Mouse (Mus musculus) heart, postnatal 0 days (tissue): ENCODE results near the gene Rbms1. TPM values are rescaled to one million over a fixed set of nuclear protein-coding genes. Genes with fewer than 3 reads are reported as not detected.

ENCODE experiments used
- ATAC-seq: fragments of 200-750 bp; cut with Nextera tagmentation; 2 replicates; pipeline ENCODE4 v1.8.0; 2017; ENCODE audit warnings: low read depth, moderate number of reproducible peaks, moderate library complexity; ENCODE audit not compliant: insufficient read depth
- DNase-seq: peaks from one replicate; pipeline ENCODE4 v3.0.0-alpha.2; 2016; ENCODE audit warnings: low spot score
- H3K27ac ChIP-seq: fragments of 300-500 bp; sonication (generic); 2 replicates; pipeline ENCODE4 v1.5.1; 2014; ENCODE audit warnings: low read depth, mild to moderate bottlenecking
- H3K27me3 ChIP-seq: fragments of 300-500 bp; sonication (generic); 2 replicates; pipeline ENCODE4 v1.6.1; 2014; ENCODE audit warnings: low read length, mixed read lengths; ENCODE audit not compliant: control insufficient read depth, insufficient read depth
- H3K36me3 ChIP-seq: fragments of 300-500 bp; sonication (generic); replicated peaks from 2 replicates; pipeline ENCODE4 v1.6.1; 2014; ENCODE audit warnings: low read length, mixed read lengths; ENCODE audit not compliant: control insufficient read depth, insufficient read depth
- H3K4me1 ChIP-seq: fragments of 300-500 bp; sonication (generic); 2 replicates; pipeline ENCODE4 v1.6.1; 2014; ENCODE audit warnings: antibody characterized with exemption; ENCODE audit not compliant: control insufficient read depth, insufficient read depth
- H3K4me2 ChIP-seq: fragments of 300-500 bp; sonication (generic); 2 replicates; pipeline ENCODE4 v1.6.1; 2014; ENCODE audit warnings: low read depth, mild to moderate bottlenecking, low read length, moderate library complexity
- H3K4me3 ChIP-seq: fragments of 300-500 bp; sonication (generic); 2 replicates; pipeline ENCODE4 v1.5.1; 2014; ENCODE audit warnings: low read depth, low read length
- H3K9ac ChIP-seq: fragments of 300-500 bp; sonication (generic); replicated peaks from 2 replicates; pipeline ENCODE4 v1.6.1; 2014; ENCODE audit warnings: low read depth, low read length, mixed read lengths
- H3K9me3 ChIP-seq: fragments of 300-500 bp; sonication (generic); replicated peaks from 2 replicates; pipeline ENCODE4 v1.6.1; 2016; ENCODE audit warnings: low read length; ENCODE audit not compliant: control insufficient read depth
- CTCF ChIP-seq: IDR thresholded peaks from 2 replicates; pipeline ENCODE4 v1.5.1; 2016; ENCODE audit warnings: antibody characterized with exemption, control low read depth, low read depth
- EP300 ChIP-seq: IDR thresholded peaks from 2 replicates; pipeline ENCODE4 v1.6.1; 2016; ENCODE audit warnings: antibody characterized with exemption, low read depth
- WGBS: fragments of 180-500 bp; shearing (Covaris S2); extraction: QIAGEN DNeasy Blood & Tissue Kit; methylation state at CpG from one replicate; pipeline ENCODE4 v1.1.7; 2014; 5-methylcytosine and 5-hydroxymethylcytosine counted together
- polyA plus RNA-seq: library from polyadenylated mRNA; unstranded; fragments of >200 nt; fragmentation: Nextera tagmentation; extraction: Ambion mirVana; gene quantifications from 2 replicates; pipeline ENCODE4 v1.2.1, GENCODE M21; 2015
- total RNA-seq: library from RNA; depleted of rRNA; stranded (reverse); fragments of >200 nt; gene quantifications from 2 replicates; pipeline ENCODE4 v1.2.3, GENCODE M21; 2014; ENCODE audit warnings: low replicate concordance

Rbms1 gene
- total and polyA plus RNA-seq, 2 experiments from 2014 or later = 52.8 to 56.2 TPM

DNA sequence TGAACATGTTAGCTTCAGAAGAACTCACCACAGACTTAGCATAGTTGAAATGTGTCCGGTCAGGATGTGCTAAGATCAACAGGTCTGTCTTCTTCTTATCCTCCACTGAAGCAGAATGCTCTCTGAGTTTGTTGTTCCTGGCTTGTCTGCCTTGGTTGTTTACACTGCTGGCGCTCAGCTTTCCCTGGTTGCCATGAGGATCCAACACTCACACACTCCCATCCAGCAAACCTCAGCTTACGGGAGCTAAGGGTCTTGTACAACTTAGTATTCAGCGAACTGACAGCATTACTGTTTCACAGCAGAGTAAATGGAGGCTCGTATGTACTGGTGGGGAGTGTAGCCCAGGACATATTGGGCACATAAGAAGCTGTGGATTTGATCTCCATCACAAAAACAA lies 37.9 kb downstream of the Rbms1 start:
- WGBS = 64% methylated on average over 5 of the region's 5 CpGs
- DNase-seq (no peak), ATAC-seq (no peak)
- Histone ChIP-seq H3K9ac (no peak overlapping the region), H3K4me1 (peaks cover 56% of the 10 kb centered on the region), H3K27ac (peak overlapping the region; percentile 46), H3K36me3 (no peaks in the 10 kb centered on the region), H3K4me3 (no peak overlapping the region), H3K27me3 (no peaks in the 10 kb centered on the region), H3K9me3 (no peaks in the 10 kb centered on the region), H3K4me2 (no peak overlapping the region)
- TF ChIP-seq EP300 = no peak
- no peak for TF ChIP-seq CTCF

DNA sequence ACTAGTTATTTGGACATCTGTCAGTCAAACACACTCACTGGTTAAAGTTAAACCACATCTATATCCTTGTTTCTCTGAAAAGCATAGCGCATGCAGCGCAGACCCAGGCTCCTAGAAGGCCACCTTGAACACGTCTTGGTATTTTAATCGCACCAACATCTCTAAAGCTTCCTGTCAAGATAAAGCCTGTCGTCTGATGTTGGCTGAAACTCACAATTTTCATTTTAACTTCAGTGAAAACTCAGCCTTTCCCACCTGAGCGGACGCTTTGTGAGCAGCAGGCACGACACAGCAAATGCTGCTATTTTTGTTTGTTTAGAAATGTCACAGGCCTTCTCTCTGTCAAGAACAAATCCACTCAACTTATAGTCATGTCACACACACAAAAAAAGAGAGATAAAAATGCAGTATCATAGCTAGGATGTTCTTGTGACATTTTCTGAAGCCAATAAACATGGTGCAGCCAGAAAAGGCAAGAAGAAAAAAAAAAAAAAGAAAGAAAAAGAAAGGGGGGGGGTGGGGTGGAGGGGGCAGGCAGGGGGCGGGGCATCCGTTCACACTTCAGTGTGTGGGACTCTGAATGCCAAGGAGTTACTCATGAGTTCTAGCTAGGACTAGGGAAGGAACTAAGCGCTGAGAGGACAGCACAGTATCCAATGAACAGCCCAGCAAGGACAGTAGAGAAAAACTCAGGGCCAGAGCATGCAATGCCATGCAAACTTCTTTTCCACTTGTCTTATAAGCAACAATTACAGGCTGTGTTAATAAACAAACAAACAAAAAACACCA lies 39.0 kb downstream of the Rbms1 start:
- TF ChIP-seq EP300 (no peak), CTCF (no peak)

DNA sequence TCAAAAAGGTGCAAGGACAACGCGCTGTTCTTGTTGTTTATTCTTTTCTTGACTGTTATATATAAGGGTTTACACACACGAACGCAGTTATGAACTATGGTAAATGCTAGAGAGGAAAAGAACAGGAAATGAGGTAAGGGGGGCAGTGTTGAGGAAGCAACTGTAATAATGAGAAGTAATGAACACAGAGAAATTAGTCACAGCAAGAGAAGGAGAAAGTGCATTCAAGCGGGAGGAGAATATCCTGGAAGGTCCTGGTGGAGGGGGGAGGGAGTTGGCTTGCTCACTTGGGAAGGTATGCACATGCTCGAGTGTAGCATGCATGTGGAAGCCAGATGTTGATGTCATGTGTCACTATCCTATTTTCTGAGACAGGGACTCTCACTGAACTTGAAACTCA lies 39.9 kb downstream of the Rbms1 start:
- peak; percentile 56 for DNase-seq
- ATAC-seq = peak; percentile 72; the same call in 1 of the 2 replicates
- Histone ChIP-seq H3K4me1 (peaks cover 60% of the 10 kb centered on the region), H3K27me3 (no peaks in the 10 kb centered on the region), H3K36me3 (no peaks in the 10 kb centered on the region), H3K4me3 (no peak overlapping the region), H3K9me3 (no peaks in the 10 kb centered on the region), H3K9ac (no peak overlapping the region), H3K27ac (peak overlapping the region; percentile 85), H3K4me2 (no peak overlapping the region)
- 41% methylated on average over 6 of the region's 6 CpGs for WGBS
- TF ChIP-seq EP300 = peak; percentile 37; the same call in 1 of the 2 replicates
- no peak for TF ChIP-seq CTCF

More for the DNA sequence above, 39.0 kb downstream of the Rbms1 start:
- WGBS = 40% methylated on average over 11 of the region's 11 CpGs
- Histone ChIP-seq H3K9ac (no peak overlapping the region), H3K36me3 (no peaks in the 10 kb centered on the region), H3K27me3 (no peaks in the 10 kb centered on the region), H3K4me2 (peak overlapping the region; percentile 6; the same call in 1 of the 2 replicates), H3K27ac (peak overlapping the region; percentile 85), H3K4me3 (no peak overlapping the region), H3K9me3 (no peaks in the 10 kb centered on the region), H3K4me1 (peaks cover 64% of the 10 kb centered on the region)
- no peak for ATAC-seq
- no peak for DNase-seq

DNA sequence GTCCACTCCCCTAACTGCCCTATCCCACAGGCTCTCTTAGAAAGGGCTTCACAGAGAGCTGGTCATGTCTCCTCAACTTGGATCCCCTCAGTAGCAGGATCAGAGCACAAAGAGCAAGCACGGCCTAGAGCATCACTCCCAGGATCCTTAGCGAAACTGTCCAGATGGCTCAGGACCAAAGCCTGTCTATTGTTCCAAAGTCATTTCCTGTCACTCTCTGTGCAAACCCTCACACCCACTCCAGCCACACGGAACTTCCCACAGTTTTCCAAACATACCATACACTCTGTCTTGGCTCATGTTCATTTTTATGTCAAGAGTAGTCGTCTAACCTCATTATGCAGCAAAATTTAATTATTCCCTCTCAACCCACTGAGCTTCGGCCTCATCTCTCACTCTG lies 40.6 kb downstream of the Rbms1 start:
- peak; percentile 71 for DNase-seq
- no peaks in the 10 kb centered on the region for H3K9me3 ChIP-seq
- no peak overlapping the region for H3K4me3 ChIP-seq
- TF ChIP-seq CTCF (no peak), EP300 (no peak)
- no peaks in the 10 kb centered on the region for H3K36me3 ChIP-seq
- 37% methylated on average over 5 of the region's 5 CpGs for WGBS
- H3K27ac ChIP-seq = peak overlapping the region; percentile 85
- no peaks in the 10 kb centered on the region for H3K27me3 ChIP-seq
- peaks cover 56% of the 10 kb centered on the region for H3K4me1 ChIP-seq
- ATAC-seq = peak; percentile 77
- no peak overlapping the region for H3K9ac ChIP-seq
- H3K4me2 ChIP-seq = no peak overlapping the region

DNA sequence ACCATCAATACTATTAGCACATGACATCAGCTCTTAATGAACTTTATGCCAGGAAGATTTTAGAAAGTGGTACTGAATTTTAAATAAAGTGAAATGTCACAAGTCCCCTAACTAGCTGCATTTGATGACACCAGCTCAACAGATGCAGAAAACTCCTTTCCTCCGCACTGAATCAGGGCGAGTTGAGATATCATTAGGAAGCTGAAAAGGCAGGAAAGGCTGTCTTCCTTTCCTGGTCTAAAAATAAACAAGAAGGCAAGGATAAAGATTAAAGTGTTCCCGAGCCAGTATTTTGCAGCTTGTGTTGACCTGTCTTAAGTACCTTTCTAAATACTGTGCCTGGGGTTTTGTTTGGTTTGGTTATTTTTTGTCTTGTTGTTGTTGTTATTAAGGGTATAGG lies 42.9 kb downstream of the Rbms1 start:
- WGBS = 4% methylated on average over 3 of the region's 3 CpGs
- TF ChIP-seq EP300 = no peak
- TF ChIP-seq CTCF = no peak
- H3K9me3 ChIP-seq = no peaks in the 10 kb centered on the region
- no peaks in the 10 kb centered on the region for H3K36me3 ChIP-seq
- peaks cover 67% of the 10 kb centered on the region for H3K4me1 ChIP-seq
- H3K4me3 ChIP-seq = no peak overlapping the region
- no peaks in the 10 kb centered on the region for H3K27me3 ChIP-seq
- H3K27ac ChIP-seq = peak overlapping the region; percentile 53
- no peak for DNase-seq
- no peak for ATAC-seq
- peak overlapping the region; percentile 31; the same call in 1 of the 2 replicates for H3K4me2 ChIP-seq
- H3K9ac ChIP-seq = no peak overlapping the region
